Mouse (Mus musculus) activated CD4-positive, CD25-positive, alpha-beta regulatory T cell, adult 4 months (primary cell): ENCODE results near the gene Ret. TPM values are rescaled to one million over a fixed set of nuclear protein-coding genes. Genes with fewer than 3 reads are reported as not detected.

ENCODE experiments used
- ATAC-seq: one replicate; pipeline ENCODE4 v1.8.0; 2017
- polyA plus RNA-seq, 2 experiments: library from polyadenylated mRNA; unstranded; fragments of 100-300 nt; shearing (Covaris generic); gene quantifications; one replicate each; pipeline ENCODE4 v1.2.1; 2017

Gene Ret
- polyA plus RNA-seq, 2 experiments from 2014 or later = 0.17 to 0.44 TPM

GRCm38 (mm10) chr6:118173251-118173974, 24.1 kb downstream of the Ret start:
- no peak for ATAC-seq

DNA sequence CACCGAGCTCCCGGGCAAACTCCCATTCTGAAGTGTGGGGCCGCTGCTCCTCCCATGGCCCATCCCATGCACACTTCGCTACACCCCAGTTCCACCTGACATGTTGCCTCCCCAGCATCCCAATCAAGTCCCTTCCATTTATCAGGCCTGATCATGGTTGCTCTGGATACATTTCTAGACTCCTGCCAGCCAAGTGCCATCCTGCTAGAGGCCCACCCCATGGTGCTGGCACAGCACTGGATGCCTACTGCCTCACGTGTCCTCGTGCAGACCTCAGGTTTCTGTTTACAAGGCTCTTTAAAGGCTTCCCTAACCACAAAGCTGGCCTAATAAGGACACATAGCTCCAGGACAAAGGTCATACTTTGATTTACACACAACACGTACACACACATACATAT, 26.1 kb downstream of the Ret start:
- no peak for ATAC-seq

- ATAC-seq = no peak
These were observed 29.4 kb downstream of the Ret start for GRCm38 (mm10) chr6:118168106-118168505.

DNA sequence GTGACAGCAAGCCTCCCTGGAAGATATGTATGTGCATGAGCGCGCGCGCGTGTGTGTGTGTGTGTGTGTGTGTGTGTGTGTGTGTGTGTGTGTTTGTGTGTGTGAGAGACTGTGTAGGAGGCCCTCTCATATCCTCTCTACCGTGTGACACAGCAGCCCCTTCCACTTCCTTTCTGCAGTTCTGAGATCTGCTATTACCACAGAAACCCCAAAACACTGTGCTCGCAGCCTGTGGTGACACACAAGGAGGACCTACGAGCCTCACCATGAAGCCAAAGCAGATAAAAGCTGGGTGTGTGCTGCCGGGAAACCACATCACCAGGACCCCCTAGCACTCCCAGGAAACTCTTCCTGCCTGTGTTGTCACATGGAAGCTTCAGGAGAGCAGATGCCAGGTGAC, 30.5 kb downstream of the Ret start:
- peak; percentile 99 for ATAC-seq

- no peak for ATAC-seq
These were observed 32.0 kb downstream of the Ret start for GRCm38 (mm10) chr6:118165516-118165915.

DNA sequence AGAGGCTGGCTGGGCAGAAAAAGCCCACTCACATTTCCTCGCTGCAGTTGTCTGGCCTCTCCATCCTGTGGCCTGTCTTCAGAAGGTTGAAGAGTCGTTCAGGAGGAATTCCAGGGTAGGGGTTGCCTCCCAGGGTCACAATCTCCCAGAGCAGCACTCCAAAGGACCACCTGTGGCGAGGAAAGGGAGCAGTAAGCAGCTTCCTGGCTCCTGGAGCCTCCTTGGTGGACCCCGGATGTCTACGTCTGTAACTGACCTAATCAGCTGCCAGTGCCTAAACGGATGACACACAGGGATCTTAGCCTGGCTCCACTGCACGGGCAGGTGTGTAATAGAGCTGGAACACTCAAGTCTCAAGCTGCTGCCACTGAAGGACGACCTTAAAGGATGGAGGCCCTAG, 32.8 kb downstream of the Ret start:
- no peak for ATAC-seq

GRCm38 (mm10) chr6:118163086-118163485, 34.4 kb downstream of the Ret start:
- ATAC-seq = no peak

- ATAC-seq = no peak
These were observed 34.9 kb downstream of the Ret start for GRCm38 (mm10) chr6:118162457-118163082.

DNA sequence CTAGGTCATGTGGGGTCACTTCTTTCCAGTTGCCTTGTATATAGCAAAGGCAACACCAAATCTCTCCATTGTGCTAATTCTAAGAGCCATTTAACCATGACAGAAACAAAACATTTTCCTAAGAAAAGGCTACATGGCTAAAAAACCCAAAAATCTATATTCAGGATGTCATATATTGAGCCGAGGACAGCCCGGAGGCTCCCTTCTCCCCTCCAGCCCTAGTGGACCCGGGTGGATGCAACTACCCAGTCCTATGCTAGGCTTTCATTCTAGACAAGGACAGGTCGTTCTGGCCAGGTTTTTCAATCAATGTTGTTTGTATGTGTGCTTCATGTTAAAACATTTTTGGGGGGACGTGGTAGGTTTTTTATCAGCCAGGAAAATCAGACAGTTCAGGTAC, 44.4 kb downstream of the Ret start:
- ATAC-seq = no peak

- no peak for ATAC-seq
These were observed 46.5 kb downstream of the Ret start for GRCm38 (mm10) chr6:118150988-118151387.

GRCm38 (mm10) chr6:118150538-118150937, 47.0 kb downstream of the Ret start:
- no peak for ATAC-seq

DNA sequence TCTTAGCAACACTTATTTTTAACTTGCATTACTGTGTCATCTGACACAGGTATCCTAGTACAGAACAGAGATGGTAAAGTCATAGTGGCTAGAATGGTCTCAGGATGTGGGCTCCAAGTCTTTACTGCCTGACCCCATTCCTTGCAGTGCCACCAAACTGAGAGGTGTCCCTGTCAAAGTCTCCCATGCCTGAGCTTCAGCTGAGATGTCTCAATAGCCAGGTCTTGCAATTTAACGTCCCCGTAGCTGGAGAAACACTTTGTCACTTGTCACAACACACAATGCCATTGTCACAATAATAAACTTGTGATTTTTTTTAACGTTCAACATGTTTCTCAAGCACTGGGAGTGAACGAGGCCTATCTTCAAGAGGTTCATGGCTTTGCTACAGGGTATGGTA, 47.4 kb downstream of the Ret start:
- no peak for ATAC-seq

- ATAC-seq = no peak
These were observed 56.6 kb downstream of the Ret start for GRCm38 (mm10) chr6:118140961-118141360.

DNA sequence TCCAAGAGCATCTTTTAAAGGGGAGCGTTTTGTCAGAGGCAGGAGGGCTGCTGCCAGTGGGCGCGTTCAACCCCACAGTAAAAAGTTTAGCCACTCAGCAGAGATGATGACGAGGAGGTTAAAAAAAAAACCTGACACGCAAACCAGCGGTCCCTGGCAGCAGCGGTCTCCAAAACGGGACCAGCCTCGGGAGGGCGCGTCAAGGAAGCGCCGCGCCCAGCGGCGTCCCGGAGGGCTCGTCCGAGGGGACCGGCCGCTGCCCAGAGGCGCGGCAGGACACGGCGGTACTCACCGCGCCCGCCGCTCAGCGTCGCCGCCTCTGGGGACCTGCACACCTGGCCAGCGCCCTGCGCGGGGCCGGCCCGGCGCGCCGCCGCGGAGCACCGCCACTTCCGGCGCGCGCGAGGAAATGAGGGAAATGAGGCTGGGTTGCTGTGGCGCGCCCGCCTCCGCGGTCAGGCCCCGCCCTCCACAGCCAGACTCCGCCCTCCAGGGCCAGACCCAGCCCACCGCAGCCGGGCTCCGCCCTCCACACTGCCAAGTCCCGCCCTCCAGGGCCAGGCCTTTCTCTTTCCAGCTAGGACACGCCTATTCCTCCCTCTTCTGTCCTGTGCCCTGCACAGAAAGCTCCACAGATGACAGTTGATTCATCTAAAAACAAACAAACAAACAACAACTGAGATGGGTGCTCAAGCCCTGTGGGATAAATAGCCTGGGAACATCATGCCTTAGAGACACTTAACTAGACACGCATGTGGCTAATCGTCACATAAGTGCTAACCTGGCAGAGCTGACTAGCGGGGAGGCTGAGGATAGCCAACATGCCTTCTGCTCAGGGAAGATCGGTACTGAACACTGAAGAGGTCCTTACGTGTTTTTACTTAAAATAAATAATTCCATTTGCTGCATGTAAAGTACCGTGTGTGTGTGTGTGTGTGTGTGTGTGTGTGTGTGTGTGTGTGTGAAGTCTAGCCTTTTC, 58.5 kb downstream of the Ret start, which contains the start of gene Csgalnact2:
TSS of gene Csgalnact2 (minus strand) at position 410 of the 979 bp plus-strand sequence.
- ATAC-seq = peak; percentile 94

DNA sequence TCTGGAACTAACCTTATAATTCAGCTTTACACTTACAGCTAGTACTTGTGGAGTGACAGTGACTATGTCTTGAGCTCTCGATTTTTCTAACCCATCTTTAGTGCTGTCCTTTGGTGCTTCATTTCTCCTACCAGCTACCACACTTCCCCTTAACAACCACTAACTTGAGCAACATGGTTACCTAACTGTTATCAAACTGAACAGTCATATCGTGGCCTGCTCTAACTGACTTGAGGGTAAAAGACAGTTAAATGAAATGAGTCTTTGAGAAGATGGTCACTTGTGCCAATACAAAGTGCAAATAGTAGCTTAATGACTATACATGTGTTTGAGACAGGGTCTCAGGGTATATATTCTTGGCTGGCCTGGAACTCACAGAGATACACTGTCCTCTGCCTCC, 60.4 kb downstream of the Ret start:
- ATAC-seq = no peak

GRCm38 (mm10) chr6:118134461-118134860, 63.1 kb downstream of the Ret start:
- no peak for ATAC-seq

DNA sequence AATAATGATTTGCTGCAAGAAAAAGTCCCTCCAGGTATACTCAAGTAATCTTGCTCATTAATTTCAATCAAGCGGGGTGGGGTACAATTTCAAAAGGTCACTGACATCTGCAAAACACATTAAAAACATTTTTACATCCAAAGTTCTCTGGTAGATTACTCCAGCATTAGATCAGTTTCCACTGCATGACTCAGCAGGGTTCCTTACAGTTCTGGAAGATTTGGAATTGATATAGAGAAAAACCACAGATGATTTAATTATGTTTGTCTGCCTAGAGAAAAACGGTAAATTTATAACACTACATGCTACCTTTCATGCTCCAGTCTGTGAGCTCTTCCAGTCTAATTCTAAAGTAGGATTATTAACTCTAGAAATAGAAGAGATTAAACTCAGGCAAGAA, 67.5 kb downstream of the Ret start:
- no peak for ATAC-seq

GRCm38 (mm10) chr6:118127827-118128487, 69.6 kb downstream of the Ret start:
- ATAC-seq = no peak

- ATAC-seq = no peak
These were observed 70.3 kb downstream of the Ret start for GRCm38 (mm10) chr6:118127198-118127597.

- ATAC-seq = no peak
These were observed 70.9 kb downstream of the Ret start for GRCm38 (mm10) chr6:118126577-118126976.

- ATAC-seq = no peak
These were observed 74.8 kb downstream of the Ret start for GRCm38 (mm10) chr6:118122767-118123166.

DNA sequence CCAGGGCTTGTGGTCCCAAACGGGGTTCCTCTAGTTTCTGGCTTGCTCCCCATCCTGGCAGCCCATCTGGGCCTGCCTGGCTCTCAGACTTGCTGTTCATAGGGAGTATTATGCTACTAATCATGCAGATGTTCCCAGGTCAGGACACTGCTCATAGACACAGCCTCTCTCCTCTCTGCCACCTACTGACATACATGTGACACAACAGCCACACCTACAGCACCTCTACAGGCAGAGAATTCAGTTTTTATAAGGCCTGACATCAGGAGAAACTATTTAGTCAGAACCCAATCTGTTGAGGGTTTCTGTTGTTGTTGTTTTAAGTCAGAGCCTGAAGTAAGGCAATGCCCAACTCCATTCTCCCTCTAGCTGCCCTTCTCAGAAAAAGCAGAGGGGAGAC, 85.7 kb downstream of the Ret start:
- no peak for ATAC-seq
